Mouse (Mus musculus) cerebellum, adult 2 months (tissue): ENCODE results near the gene Kirrel3. TPM values are rescaled to one million over a fixed set of nuclear protein-coding genes. Genes with fewer than 3 reads are reported as not detected.

Experiments used
- DNase-seq, 2 experiments: peaks; one replicate each; pipeline ENCODE4 v3.0.0; 2021
- H3K27ac ChIP-seq: fragments of 200-500 bp; 2 replicates; pipeline ENCODE4 v1.5.1; 2012; ENCODE audit warnings: low read length, control low read depth, inconsistent platforms; ENCODE audit not compliant: insufficient read depth
- H3K27me3 ChIP-seq: fragments of 200-500 bp; 2 replicates; pipeline ENCODE4 v1.6.1; 2012; ENCODE audit warnings: inconsistent platforms, mild to moderate bottlenecking, low read length, moderate library complexity; ENCODE audit not compliant: control insufficient read depth, insufficient read depth
- H3K4me1 ChIP-seq: fragments of 200-500 bp; 2 replicates; pipeline ENCODE4 v1.6.1; 2011; ENCODE audit warnings: low read length; ENCODE audit not compliant: control insufficient read depth, insufficient read depth
- H3K4me3 ChIP-seq: fragments of 200-500 bp; replicated peaks from 2 replicates; pipeline ENCODE3; 2011; ENCODE audit warnings: mild to moderate bottlenecking, low read depth, low read length, control low read depth; ENCODE audit not compliant: insufficient read depth
- CTCF ChIP-seq: fragments of 200-500 bp; IDR thresholded peaks from 2 replicates; pipeline ENCODE4 v1.5.1; 2011; ENCODE audit warnings: low read depth, mild to moderate bottlenecking, control low read depth, low read length, moderate library complexity, borderline replicate concordance; ENCODE audit not compliant: insufficient read depth
- POLR2A ChIP-seq: fragments of 200-500 bp; IDR thresholded peaks from 2 replicates; pipeline ENCODE4 v1.6.1; 2011; ENCODE audit warnings: low read length, control low read depth, borderline replicate concordance; ENCODE audit not compliant: insufficient read depth
- WGBS: fragments of 180-500 bp; shearing (Covaris S2); methylation state at CpG from one replicate; pipeline ENCODE4 v1.1.7; 2018; 5-methylcytosine and 5-hydroxymethylcytosine counted together
- polyA plus RNA-seq: library from polyadenylated mRNA; depleted of rRNA; stranded (reverse); fragments of >200 nt; gene quantifications from 2 replicates; pipeline ENCODE4 v1.2.3, GENCODE M21; 2012

Kirrel3 gene
- polyA plus RNA-seq, 1 experiment = 63.5 TPM

- H3K27ac ChIP-seq = 0 out of 2 replicates have a peak overlapping the region, but pooled peaks have one; percentile 18
- no peak overlapping the region for H3K4me3 ChIP-seq
- no peaks in the 10 kb centered on the region for H3K27me3 ChIP-seq
- WGBS = 27% methylated on average over 8 of the region's 8 CpGs
- TF ChIP-seq POLR2A (no peak), CTCF (no peak)
- peak; percentile 71 to 91 for DNase-seq
- peaks cover 55% of the 10 kb centered on the region for H3K4me1 ChIP-seq
These were observed 72.7 kb downstream of the Kirrel3 start for GRCm38 (mm10) chr9:34558291-34558899.

DNA sequence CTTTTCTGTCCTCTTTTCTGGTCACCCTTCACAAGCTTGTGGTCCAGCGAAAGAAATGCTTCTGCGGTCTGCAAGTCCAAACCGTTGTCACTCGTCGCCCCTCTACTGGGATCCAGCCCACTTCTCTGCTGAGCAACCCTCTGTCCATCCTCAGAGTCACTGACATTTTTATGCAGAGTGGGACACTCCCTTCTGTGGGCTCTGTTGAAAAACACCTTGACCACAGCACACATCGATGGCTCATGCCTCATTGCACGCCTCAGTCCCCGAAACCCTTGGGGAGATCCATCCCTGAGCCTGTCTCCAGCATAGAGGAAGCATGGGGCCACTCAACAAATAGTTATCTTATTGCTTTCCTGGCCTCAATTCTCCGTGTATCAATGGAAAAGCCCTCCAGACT lies 73.4 kb downstream of the Kirrel3 start:
- whole genome bisulfite sequencing = 63% methylated on average over 9 of the region's 9 CpGs
- peaks cover 55% of the 10 kb centered on the region for H3K4me1 ChIP-seq
- TF ChIP-seq POLR2A (no peak), CTCF (no peak)
- no peak for DNase-seq
- no peaks in the 10 kb centered on the region for H3K27me3 ChIP-seq
- H3K4me3 ChIP-seq = no peak overlapping the region
- no peak overlapping the region; the same call in 1 of the 2 replicates for H3K27ac ChIP-seq

DNA sequence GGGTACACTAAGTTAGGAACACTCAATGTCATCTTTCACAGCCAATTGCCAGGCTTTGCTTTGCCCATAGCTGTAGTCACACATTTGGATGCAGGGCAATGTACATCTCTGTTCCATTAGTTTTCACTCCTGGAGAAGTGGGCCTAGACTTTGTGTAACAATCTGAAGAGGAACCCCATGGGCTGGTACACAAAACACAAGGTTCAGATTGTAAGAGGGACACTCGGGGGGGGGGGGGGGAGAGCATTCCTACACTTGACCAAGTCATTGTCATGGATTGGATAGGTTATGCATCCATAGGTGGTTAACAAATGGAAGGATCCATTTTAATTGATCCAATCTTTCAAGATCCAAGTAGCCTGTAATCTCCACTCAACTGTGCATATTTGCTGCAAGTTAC lies 75.6 kb downstream of the Kirrel3 start:
- H3K4me3 ChIP-seq = no peak overlapping the region
- TF ChIP-seq CTCF (no peak), POLR2A (no peak)
- H3K4me1 ChIP-seq = peaks cover 47% of the 10 kb centered on the region
- DNase-seq = no peak
- no peaks in the 10 kb centered on the region for H3K27me3 ChIP-seq
- WGBS = 45% methylated on average over 1 of the region's 1 CpGs
- no peak overlapping the region for H3K27ac ChIP-seq

- Histone ChIP-seq H3K27ac (no peak overlapping the region), H3K27me3 (no peaks in the 10 kb centered on the region), H3K4me3 (no peak overlapping the region), H3K4me1 (peaks cover 38% of the 10 kb centered on the region)
- 28% methylated on average over 9 of the region's 9 CpGs for WGBS
- TF ChIP-seq CTCF = no peak
- TF ChIP-seq POLR2A = no peak
- peak; percentile 58 to 63 for DNase-seq
These were observed 76.8 kb downstream of the Kirrel3 start for GRCm38 (mm10) chr9:34562437-34563000.

GRCm38 (mm10) chr9:34573906-34574305 lies 88.2 kb downstream of the Kirrel3 start:
- H3K4me1 ChIP-seq = peaks cover 18% of the 10 kb centered on the region
- H3K27me3 ChIP-seq = no peaks in the 10 kb centered on the region
- no peak for TF ChIP-seq CTCF
- no peak for TF ChIP-seq POLR2A
- H3K27ac ChIP-seq = no peak overlapping the region
- no peak for DNase-seq
- no peak overlapping the region for H3K4me3 ChIP-seq
- 73% methylated on average over 4 of the region's 4 CpGs for WGBS

GRCm38 (mm10) chr9:34574611-34575010 lies 88.9 kb downstream of the Kirrel3 start:
- no peak for DNase-seq
- Histone ChIP-seq H3K27me3 (no peaks in the 10 kb centered on the region), H3K27ac (no peak overlapping the region), H3K4me1 (peaks cover 20% of the 10 kb centered on the region), H3K4me3 (no peak overlapping the region)
- TF ChIP-seq POLR2A (no peak), CTCF (no peak)
- 62% methylated on average over 6 of the region's 6 CpGs for WGBS

GRCm38 (mm10) chr9:34579174-34579573 lies 93.5 kb downstream of the Kirrel3 start:
- Histone ChIP-seq H3K27ac (no peak overlapping the region), H3K27me3 (no peaks in the 10 kb centered on the region), H3K4me1 (peaks cover 15% of the 10 kb centered on the region; the same call in 1 of the 2 replicates), H3K4me3 (no peak overlapping the region)
- WGBS = 64% methylated on average over 6 of the region's 6 CpGs
- no peak for TF ChIP-seq POLR2A
- DNase-seq = no peak

DNA sequence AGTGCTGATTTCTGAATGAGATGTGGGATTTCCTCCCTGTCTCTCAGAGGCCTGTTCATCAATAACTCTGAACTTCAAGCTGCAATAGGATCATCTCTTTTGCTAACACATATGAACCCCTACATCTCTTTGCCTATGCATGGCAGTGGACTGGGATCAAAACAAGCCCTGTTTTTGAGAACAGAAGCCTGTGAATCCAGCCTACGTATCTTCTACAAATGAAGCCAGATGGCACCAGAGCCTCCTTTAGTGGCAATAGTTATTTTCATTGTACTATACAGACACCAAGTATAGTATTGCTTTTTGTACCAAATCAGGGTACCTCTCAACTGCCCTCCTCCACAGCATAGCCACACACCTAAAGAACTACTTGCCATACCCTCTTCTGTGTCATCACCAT lies 94.4 kb downstream of the Kirrel3 start:
- no peak for DNase-seq
- TF ChIP-seq POLR2A = no peak
- Histone ChIP-seq H3K27ac (no peak overlapping the region), H3K4me3 (no peak overlapping the region), H3K4me1 (peaks cover 10% of the 10 kb centered on the region; the same call in 1 of the 2 replicates), H3K27me3 (no peaks in the 10 kb centered on the region)
- WGBS = 29% methylated on average over 1 of the region's 1 CpGs
